Mouse (Mus musculus) neutrophil, adult 5-6 weeks (primary cell): ENCODE results near the gene Pde10a. TPM values are rescaled to one million over a fixed set of nuclear protein-coding genes. Genes with fewer than 3 reads are reported as not detected.
A peak's percentile ranks its signal among the peaks of the same experiment; 100 is the strongest.

Experiments used
- ATAC-seq: fragments of 151-379, 151-347 bp; 2 replicates; pipeline ENCODE4 v1.8.0; 2017; ENCODE audit warnings: mild to moderate bottlenecking, moderate TSS enrichment; ENCODE audit not compliant: insufficient number of reproducible peaks, poor library complexity, low FRiP score, severe bottlenecking; ENCODE audit errors: extremely low read depth
- total RNA-seq: library from RNA; stranded (forward); fragments of 200-1000 nt; gene quantifications from 2 replicates; pipeline ENCODE4 v1.2.3, GENCODE M21; 2017

The Pde10a gene
- total RNA-seq, 1 experiment from 2014 or later, result not detected

- peak; percentile 39; the same call in 1 of the 2 replicates for ATAC-seq
Measured at GRCm38 (mm10) chr17:9031241-9032141, 506.3 kb downstream of the Pde10a start.

GRCm38 (mm10) chr17:9032362-9033044, 507.3 kb downstream of the Pde10a start:
- no peak for ATAC-seq

GRCm38 (mm10) chr17:9033511-9033910, 508.3 kb downstream of the Pde10a start:
- ATAC-seq, result no peak

GRCm38 (mm10) chr17:9035561-9036348, 510.6 kb downstream of the Pde10a start:
- no peak for ATAC-seq

Other genes with a start within 250 kb of the Pde10a start
- 113 and 123 TPM in 2 replicates for gene Mpc1, start 242.5 kb upstream of the Pde10a start, total RNA-seq
- 48.1 and 73.9 TPM in 2 replicates for gene Sft2d1, start 214.3 kb upstream of the Pde10a start, total RNA-seq
- 0.98 and 1.5 TPM in 2 replicates for gene Prr18, start 187.9 kb upstream of the Pde10a start, total RNA-seq
- gene T2, start 169.4 kb upstream of the Pde10a start, total RNA-seq, result not detected in 2 replicates
- not detected in 2 replicates for gene T, start 90.9 kb upstream of the Pde10a start, total RNA-seq
- not detected in 2 replicates for gene Gm17087, start 41.6 kb downstream of the Pde10a start, total RNA-seq